Mouse (Mus musculus): ENCODE results near the gene Irgm2. TPM values are rescaled to one million over a fixed set of nuclear protein-coding genes. Genes with fewer than 3 reads are reported as not detected.

The Irgm2 gene
- polyA plus RNA-seq (2012; rRNA removed), result 0.58 and 0.97 TPM in 2 replicates

DNA sequence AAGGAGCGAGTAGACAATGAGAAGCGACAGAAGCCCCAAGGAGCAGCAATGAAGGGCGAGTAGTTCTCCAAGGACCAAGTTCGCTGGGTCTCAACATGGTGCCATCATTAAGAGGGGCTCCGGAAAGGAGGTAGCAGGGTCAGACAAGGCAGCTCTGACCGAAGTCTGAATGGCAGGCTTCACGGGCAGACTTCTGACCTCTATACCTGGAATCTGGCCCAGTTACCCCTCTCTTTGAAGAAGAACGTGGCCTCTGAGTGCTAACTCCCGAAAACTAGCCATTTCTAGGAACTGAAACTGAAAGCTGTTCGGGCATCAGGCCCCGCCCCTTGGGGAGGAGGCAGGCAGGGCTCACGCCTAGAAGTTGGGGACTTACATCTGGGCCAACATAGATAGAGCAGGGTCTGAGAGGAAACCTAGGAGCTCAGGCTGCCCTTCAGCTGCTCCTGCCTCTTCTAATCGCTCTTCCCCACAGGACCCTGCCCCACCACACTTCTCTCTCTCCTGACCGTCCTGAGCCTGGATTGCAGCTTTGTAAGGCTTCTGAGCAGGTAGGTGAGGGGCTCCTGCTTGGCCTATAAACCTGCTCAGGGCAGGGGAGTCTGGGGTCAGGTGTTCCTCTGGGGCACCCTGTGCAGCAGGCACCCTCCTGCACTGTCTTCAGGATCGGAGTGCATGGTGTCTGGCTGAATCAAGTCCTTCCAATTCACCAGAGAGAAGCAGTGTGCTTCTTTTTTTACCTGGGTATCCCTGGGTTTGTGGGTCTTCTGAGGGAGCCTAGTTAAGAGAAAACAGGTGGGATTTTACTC lies at the start of gene Irgm2, which contains the start of gene Igtp:
Irgm2 (plus strand) TSS at position 390 of the 809 bp plus-strand sequence.
Igtp (plus strand) TSS at position 328 of the 809 bp plus-strand sequence.

DNA sequence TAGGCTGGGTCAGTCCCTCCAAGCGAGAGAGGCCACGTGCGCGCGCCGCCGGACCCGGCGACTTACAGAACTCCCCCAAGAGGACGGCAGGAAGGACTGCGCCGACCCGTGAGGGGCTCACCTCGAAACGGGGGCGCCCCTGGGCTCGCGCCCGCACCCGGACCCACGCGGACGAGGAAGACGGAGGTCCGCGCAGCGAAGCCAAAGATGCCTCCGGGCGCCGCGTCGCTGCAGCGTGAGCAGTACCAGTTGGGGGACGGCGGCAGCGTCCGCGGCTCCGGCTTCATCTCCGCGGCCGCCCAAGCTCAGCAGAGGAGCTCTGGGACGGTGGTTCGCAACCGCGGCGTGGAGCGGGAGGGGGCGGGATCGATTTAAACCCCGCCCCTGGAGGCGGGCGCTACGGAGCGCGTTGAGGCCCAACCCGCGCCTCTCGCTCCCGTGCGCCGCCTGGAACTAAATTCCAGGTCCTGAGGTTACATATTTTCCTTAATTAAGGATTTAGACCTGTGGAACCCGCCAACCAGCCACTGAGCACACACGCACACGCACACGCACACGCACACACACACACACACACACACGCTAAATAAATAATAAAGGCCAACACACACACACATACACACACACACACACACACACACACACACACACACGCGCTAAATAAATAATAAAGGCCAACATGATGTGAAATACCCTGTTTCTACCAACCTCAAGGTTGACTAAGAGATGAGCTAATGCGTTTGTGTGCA lies 31.1 kb upstream of the Irgm2 start, which contains the start of gene Gemin5:
Gemin5 (minus strand) TSS at position 373 of the 749 bp plus-strand sequence.

DNA sequence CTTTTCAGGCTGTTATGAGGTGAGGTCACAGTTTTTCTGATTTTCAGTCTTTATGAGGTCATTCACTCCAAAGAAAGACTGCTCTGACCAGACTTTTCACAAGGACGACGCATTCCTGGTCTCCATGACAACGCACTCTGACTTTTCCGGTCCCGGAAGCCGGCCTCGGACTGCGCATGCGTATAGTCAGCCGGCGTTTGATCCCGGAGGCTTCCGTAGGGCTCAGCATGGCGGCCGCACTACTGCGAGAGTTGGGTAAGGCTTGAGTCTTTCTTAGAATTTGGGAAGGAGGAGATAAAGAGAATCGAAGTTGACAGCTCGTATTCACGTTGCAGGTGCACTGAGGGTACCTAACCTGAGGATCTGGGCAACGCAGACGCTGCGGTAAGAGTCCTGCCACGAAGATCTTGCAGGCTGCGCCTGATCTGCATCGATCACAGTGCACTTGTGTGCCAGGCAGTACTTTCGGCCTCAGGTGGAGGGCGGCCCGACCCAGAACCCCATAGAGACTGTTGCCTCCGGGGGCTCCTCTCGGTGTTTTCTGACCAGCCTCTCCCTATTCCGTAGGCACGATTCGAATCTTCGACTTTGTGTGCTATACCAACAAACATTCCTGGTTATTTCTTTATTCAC lies 27.8 kb upstream of the Irgm2 start, which contains the start of gene Mrpl22:
Mrpl22 (plus strand) TSS at position 203 of the 633 bp plus-strand sequence.

Other genes with a start within 250 kb of the Irgm2 start
- gene Larp1, start 190.6 kb upstream of the Irgm2 start, polyA plus RNA-seq (2012; rRNA removed), result 45.7 and 49.1 TPM in 2 replicates
- not detected in 2 replicates for gene Gm12248, start 106.5 kb upstream of the Irgm2 start, polyA plus RNA-seq (2012; rRNA removed)
- 72.0 and 91.1 TPM in 2 replicates for gene Cnot8, start 95.5 kb upstream of the Irgm2 start, polyA plus RNA-seq (2012; rRNA removed)
- gene Gemin5, start 31.1 kb upstream of the Irgm2 start, polyA plus RNA-seq (2012; rRNA removed), result 13.0 and 16.6 TPM in 2 replicates
- 82.0 and 93.1 TPM in 2 replicates for gene Mrpl22, start 28.0 kb upstream of the Irgm2 start, polyA plus RNA-seq (2012; rRNA removed)
- gene Igtp, start 62 bp upstream of the Irgm2 start, polyA plus RNA-seq (2012; rRNA removed), result 1.5 and 1.8 TPM in 2 replicates
- gene 4930438A08Rik, start 75.2 kb downstream of the Irgm2 start, polyA plus RNA-seq (2012; rRNA removed), result 0.05 and 0.08 TPM in 2 replicates
- gene Zfp692, start 107.5 kb downstream of the Irgm2 start, polyA plus RNA-seq (2012; rRNA removed), result 42.7 and 55.9 TPM in 2 replicates
- gene Zfp672, start 130.7 kb downstream of the Irgm2 start, polyA plus RNA-seq (2012; rRNA removed), result 19.6 and 29.3 TPM in 2 replicates
- 28.8 and 39.1 TPM in 2 replicates for gene Sh3bp5l, start 131.1 kb downstream of the Irgm2 start, polyA plus RNA-seq (2012; rRNA removed)
- 0.06 and 0.30 TPM in 2 replicates for gene Lypd8, start 179.4 kb downstream of the Irgm2 start, polyA plus RNA-seq (2012; rRNA removed)
- 0.08 and 0.14 TPM in 2 replicates for gene 1810065E05Rik, start 221.5 kb downstream of the Irgm2 start, polyA plus RNA-seq (2012; rRNA removed)
- gene Gm12253, start 232.9 kb downstream of the Irgm2 start, polyA plus RNA-seq (2012; rRNA removed), result not detected in 2 replicates